Mouse (Mus musculus): Measurements from ENCODE around the gene Hoxc11.

DNA sequence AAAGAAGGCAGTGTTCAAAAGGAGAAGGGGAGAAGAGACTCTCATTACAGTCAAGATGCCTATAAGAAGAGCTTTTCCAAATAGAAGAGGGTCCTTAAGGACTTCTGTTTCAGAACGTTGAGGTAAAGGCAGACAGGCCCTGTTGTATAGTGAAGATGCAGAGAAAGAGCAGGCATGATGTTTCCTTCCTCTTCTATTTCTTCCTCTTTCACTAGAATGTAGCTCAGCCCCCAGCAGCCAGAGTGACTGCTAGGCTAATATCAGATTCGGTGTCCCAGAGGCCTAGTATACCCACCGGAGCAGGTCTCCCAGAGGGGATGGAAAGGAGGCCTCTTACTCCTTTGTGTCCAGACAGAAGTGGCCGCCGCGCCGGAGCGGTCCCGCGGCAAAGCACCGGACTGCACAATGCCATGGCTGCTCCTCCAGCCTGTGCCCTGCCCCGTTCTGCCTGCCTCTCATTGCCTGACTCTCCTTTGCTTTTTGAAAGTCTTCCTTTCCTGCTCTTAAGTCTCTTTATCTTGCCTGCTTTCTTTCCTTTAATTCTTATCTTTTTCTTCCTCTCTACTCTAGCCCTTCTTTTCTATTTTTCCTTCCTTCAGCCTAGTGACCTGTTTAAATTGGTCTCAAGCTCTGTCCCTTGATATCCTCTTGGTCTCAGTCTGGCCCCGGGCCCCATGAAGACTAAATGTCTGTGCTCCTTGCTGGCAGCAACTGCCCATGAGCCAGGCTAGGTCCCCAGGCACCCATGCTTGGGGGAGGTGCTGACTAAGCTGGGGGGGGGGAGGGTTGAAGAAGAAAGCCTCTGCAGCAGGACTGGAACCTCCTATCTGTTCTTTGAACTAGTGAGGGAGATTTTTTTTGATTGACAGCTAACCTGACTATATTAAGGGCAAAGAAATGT, 24.6 kb downstream of the Hoxc11 start:
- TF ChIP-seq POLR2A (IDR thresholded peaks at IDR 0.05; ENCODE audit: insufficient read depth, low read depth, low read length), result no peak
- no peak for TF ChIP-seq CTCF (IDR thresholded peaks at IDR 0.05; ENCODE audit: insufficient read depth, low read depth, low read length)
